Mouse (Mus musculus): ENCODE measurements around the gene Fcrl5.
"Not testable (repeated sequence)": the region's sequence is repeated elsewhere in the genome, so short reads cannot be mapped to it uniquely, and the experiment has no call there.

Gene Fcrl5

DNA sequence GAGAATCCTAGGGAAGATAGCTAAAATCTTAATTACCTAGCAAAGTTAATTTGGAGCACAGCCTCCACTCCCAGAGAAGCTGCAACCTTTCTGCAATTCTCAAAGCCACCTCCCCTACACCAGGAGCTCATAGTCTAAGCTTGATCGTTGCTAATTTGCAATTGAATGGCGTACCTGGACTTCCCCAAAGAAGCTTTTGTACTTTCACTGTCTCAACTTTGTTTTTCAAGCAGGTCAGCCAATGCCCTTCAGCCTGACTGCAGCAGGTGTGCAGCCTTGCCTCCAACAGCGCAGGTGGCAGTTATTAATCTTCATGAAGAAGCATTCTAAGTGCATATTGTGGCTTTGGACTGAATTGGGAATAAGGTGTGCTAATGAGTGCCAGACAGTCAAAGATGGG is 42.4 kb downstream of the Fcrl5 start:
- H3K27me3 ChIP-seq (ENCODE audit: control insufficient read depth, insufficient read depth, low read length, poor library complexity, severe bottlenecking); H3K36me3 ChIP-seq (ENCODE audit: control insufficient read depth, insufficient read depth, low read length, poor library complexity, severe bottlenecking); DNase-seq (ENCODE audit: low read depth, low spot score): not testable (repeated sequence)

GRCm38 (mm10) chr3:87478596-87478995 is 43.0 kb downstream of the Fcrl5 start:
- not testable (repeated sequence) for H3K36me3 ChIP-seq (ENCODE audit: control insufficient read depth, insufficient read depth, low read length, poor library complexity, severe bottlenecking); DNase-seq (ENCODE audit: low read depth, low spot score); H3K27me3 ChIP-seq (ENCODE audit: control insufficient read depth, insufficient read depth, low read length, poor library complexity, severe bottlenecking)

GRCm38 (mm10) chr3:87479230-87479629 is 43.7 kb downstream of the Fcrl5 start:
- H3K36me3 ChIP-seq (ENCODE audit: control insufficient read depth, insufficient read depth, low read length, poor library complexity, severe bottlenecking); H3K27me3 ChIP-seq (ENCODE audit: control insufficient read depth, insufficient read depth, low read length, poor library complexity, severe bottlenecking); DNase-seq (ENCODE audit: low read depth, low spot score): not testable (repeated sequence)

DNA sequence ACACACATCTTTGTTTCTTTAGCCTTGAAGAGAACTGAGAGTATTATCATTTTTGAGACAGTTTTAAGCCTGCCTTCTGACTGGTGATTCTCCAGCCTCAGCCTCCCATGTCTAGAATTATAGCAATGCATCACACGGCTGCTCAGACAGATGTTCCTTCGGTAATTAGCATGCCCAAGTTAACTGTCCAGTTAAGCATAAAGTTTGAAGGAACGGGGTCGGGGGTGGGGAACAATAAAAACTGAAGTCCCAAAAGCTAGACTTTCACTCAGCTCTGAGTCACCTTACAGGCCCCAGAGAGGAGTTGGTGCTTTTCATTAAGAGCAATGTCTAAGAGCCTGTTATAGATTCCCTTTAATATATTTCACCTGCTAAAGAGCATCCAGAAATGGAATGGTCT is 51.8 kb downstream of the Fcrl5 start:
- Histone ChIP-seq H3K36me3 (ENCODE audit: control insufficient read depth, insufficient read depth, low read length, poor library complexity, severe bottlenecking) (no peaks in the 10 kb centered on the region), H3K27me3 (ENCODE audit: control insufficient read depth, insufficient read depth, low read length, poor library complexity, severe bottlenecking) (no peaks in the 10 kb centered on the region)
- no peak for DNase-seq (ENCODE audit: low read depth, low spot score)

DNA sequence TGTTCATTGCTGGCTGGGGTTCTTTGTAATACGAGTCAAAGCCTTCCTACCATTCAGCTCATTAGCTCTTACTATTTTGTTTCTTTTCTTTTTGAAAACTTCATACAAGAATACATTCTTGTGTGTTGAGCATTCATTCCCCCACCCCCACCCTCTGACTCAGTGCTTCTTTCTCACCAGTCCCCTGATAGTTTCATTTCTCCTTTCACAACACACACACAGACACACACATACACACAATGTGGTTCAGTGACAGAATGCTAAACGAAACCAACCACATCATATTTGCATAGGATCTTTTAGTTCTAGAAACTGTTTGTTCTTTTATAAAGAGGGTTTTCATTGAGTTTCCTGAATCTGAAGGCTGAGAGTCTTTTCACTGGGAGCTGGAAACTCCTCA is 52.3 kb downstream of the Fcrl5 start:
- H3K27me3 ChIP-seq (ENCODE audit: control insufficient read depth, insufficient read depth, low read length, poor library complexity, severe bottlenecking): no peaks in the 10 kb centered on the region
- peak; percentile 86 for DNase-seq (ENCODE audit: low read depth, low spot score)

GRCm38 (mm10) chr3:87498266-87498665 is 62.7 kb downstream of the Fcrl5 start:
- H3K36me3 ChIP-seq (ENCODE audit: control insufficient read depth, insufficient read depth, low read length, poor library complexity, severe bottlenecking): no peaks in the 10 kb centered on the region
- no peaks in the 10 kb centered on the region for H3K27me3 ChIP-seq (ENCODE audit: control insufficient read depth, insufficient read depth, low read length, poor library complexity, severe bottlenecking)
- no peak for DNase-seq (ENCODE audit: low read depth, low spot score)

More for the DNA sequence above, 52.3 kb downstream of the Fcrl5 start:
- no peaks in the 10 kb centered on the region for H3K36me3 ChIP-seq (ENCODE audit: control insufficient read depth, insufficient read depth, low read length, poor library complexity, severe bottlenecking)

DNA sequence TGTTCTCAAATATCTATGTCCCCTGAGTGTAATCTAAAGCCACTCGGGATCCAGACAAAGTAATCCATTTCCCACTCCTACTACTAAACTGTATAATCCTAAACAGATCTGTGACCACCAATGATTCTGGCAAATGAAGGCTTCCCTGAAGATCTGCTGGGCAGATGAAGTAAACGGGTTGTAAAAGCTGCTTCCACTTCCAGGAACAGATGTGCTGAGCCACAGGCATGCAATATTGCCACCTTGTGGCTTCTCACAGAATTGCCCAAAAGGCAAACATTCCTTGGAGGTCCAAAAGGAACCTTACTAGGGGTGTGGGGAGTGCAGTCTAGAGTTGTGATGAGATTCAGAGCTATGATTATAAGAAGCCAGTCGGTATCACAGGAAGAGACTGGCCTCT is 63.5 kb downstream of the Fcrl5 start:
- H3K36me3 ChIP-seq (ENCODE audit: control insufficient read depth, insufficient read depth, low read length, poor library complexity, severe bottlenecking): no peaks in the 10 kb centered on the region
- DNase-seq (ENCODE audit: low read depth, low spot score): peak; percentile 86
- no peaks in the 10 kb centered on the region for H3K27me3 ChIP-seq (ENCODE audit: control insufficient read depth, insufficient read depth, low read length, poor library complexity, severe bottlenecking)

GRCm38 (mm10) chr3:87500088-87501055 is 64.8 kb downstream of the Fcrl5 start:
- H3K27me3 ChIP-seq (ENCODE audit: control insufficient read depth, insufficient read depth, low read length, poor library complexity, severe bottlenecking): no peaks in the 10 kb centered on the region
- H3K36me3 ChIP-seq (ENCODE audit: control insufficient read depth, insufficient read depth, low read length, poor library complexity, severe bottlenecking): no peaks in the 10 kb centered on the region
- peak; percentile 65 for DNase-seq (ENCODE audit: low read depth, low spot score)

DNA sequence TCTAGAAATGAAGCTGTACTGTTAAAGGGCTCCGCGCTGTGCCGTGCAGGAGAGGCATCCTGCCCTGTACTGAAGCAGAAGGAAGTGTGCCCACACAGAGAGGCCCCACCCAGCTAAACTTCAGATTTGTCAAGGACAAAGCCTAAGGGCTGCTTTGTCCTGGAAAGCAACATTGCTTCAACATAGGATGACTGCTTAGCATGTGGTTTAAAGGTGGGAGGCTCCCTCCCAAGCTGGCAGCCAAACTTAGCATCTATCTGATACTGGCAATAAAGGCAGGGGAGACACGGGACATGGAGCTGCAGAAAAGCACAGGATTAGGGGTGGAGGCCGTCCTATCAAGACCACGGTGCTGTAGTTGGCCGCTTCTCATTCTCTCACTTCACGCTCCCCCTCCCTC is 65.6 kb downstream of the Fcrl5 start:
- DNase-seq (ENCODE audit: low read depth, low spot score): no peak
- H3K36me3 ChIP-seq (ENCODE audit: control insufficient read depth, insufficient read depth, low read length, poor library complexity, severe bottlenecking): no peaks in the 10 kb centered on the region
- no peaks in the 10 kb centered on the region for H3K27me3 ChIP-seq (ENCODE audit: control insufficient read depth, insufficient read depth, low read length, poor library complexity, severe bottlenecking)

- Histone ChIP-seq H3K27me3 (ENCODE audit: control insufficient read depth, insufficient read depth, low read length, poor library complexity, severe bottlenecking) (no peaks in the 10 kb centered on the region), H3K36me3 (ENCODE audit: control insufficient read depth, insufficient read depth, low read length, poor library complexity, severe bottlenecking) (no peaks in the 10 kb centered on the region)
- no peak for DNase-seq (ENCODE audit: low read depth, low spot score)
Measured at GRCm38 (mm10) chr3:87502771-87503170, 67.2 kb downstream of the Fcrl5 start.

- Histone ChIP-seq H3K36me3 (ENCODE audit: control insufficient read depth, insufficient read depth, low read length, poor library complexity, severe bottlenecking) (no peaks in the 10 kb centered on the region), H3K27me3 (ENCODE audit: control insufficient read depth, insufficient read depth, low read length, poor library complexity, severe bottlenecking) (no peaks in the 10 kb centered on the region)
- DNase-seq (ENCODE audit: low read depth, low spot score): peak; percentile 71
Measured at GRCm38 (mm10) chr3:87504330-87504729, 68.8 kb downstream of the Fcrl5 start.

- H3K27me3 ChIP-seq (ENCODE audit: control insufficient read depth, insufficient read depth, low read length, poor library complexity, severe bottlenecking): no peaks in the 10 kb centered on the region
- H3K36me3 ChIP-seq (ENCODE audit: control insufficient read depth, insufficient read depth, low read length, poor library complexity, severe bottlenecking): no peaks in the 10 kb centered on the region
- DNase-seq (ENCODE audit: low read depth, low spot score): no peak
Measured at GRCm38 (mm10) chr3:87504749-87505425, 69.3 kb downstream of the Fcrl5 start.

DNA sequence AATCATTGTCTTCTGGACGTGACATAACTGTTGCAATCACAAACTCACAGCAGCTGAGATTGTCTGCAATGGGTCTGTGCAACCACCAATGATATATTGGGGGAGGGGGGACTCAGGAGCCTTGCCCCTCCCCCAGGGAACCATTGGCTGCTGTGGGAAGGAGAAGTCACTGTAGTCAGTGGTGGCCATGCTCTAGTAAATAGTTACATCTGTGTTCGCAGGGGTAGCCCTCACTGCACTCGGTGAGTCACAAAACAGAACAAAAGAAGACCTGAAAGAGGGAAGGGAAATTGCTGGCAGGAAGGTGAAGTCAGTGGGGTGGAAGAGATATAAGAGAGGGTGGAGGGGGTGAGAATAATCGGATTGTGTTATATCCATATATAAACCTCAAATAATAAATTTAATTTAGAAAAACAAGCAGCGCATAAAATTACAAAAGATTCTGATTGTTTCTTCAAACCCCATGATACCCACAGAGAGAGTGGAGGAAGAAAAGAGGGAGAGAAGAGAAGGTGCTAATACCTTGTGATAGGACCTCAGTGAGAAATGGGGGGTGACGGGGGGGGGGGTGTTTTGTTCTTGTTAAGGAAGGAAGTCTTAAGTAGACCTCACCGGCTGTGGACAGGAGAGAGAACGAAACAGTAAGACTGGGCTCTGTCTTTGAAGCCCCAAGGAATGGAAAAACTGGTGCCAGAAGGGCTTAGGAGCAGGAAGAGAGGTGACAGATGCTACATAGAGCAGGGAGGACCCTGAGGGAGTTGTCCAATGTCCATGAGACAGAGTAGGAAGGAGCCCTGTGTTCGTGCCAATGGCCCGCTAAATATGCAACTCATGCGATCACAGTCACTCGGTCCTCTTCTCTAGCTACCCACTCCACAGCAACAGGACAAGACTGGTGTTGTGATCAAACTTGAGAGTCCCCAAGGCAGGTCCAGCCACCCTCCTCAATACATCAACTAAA is 71.2 kb downstream of the Fcrl5 start:
- no peaks in the 10 kb centered on the region for H3K36me3 ChIP-seq (ENCODE audit: control insufficient read depth, insufficient read depth, low read length, poor library complexity, severe bottlenecking)
- no peaks in the 10 kb centered on the region for H3K27me3 ChIP-seq (ENCODE audit: control insufficient read depth, insufficient read depth, low read length, poor library complexity, severe bottlenecking)
- DNase-seq (ENCODE audit: low read depth, low spot score): peak; percentile 85

GRCm38 (mm10) chr3:87508205-87508901 is 72.8 kb downstream of the Fcrl5 start:
- DNase-seq (ENCODE audit: low read depth, low spot score): peak; percentile 96
- Histone ChIP-seq H3K27me3 (ENCODE audit: control insufficient read depth, insufficient read depth, low read length, poor library complexity, severe bottlenecking) (no peaks in the 10 kb centered on the region), H3K36me3 (ENCODE audit: control insufficient read depth, insufficient read depth, low read length, poor library complexity, severe bottlenecking) (no peaks in the 10 kb centered on the region)

Measured in splenic B cell, adult 2 months (primary cell).